Mouse (Mus musculus): Measurements from ENCODE around the gene Sapcd1.

- TF ChIP-seq CTCF (conservative IDR thresholded peaks at IDR 0.05 in 1 of 2, IDR thresholded peaks at IDR 0.05 in 1 of 2; ENCODE audit: low read depth in 2 of 2, low read length in 2 of 2) (no peak), NELFE (IDR thresholded peaks at IDR 0.05; ENCODE audit: low read depth, low read length) (no peak), CHD1 (IDR thresholded peaks at IDR 0.05; ENCODE audit: low read depth, low read length) (no peak), RCOR1 (conservative IDR thresholded peaks at IDR 0.05; ENCODE audit: low read depth, low read length) (no peak), ZKSCAN1 (IDR thresholded peaks at IDR 0.05; ENCODE audit: borderline replicate concordance, low read depth, low read length) (no peak), GABPA (IDR thresholded peaks at IDR 0.05; ENCODE audit: insufficient replicate concordance, low read depth, low read length) (no peak), POLR2A (IDR thresholded peaks at IDR 0.05; ENCODE audit: low read depth, low read length) (no peak), ZNF384 (IDR thresholded peaks at IDR 0.05; ENCODE audit: low read depth, low read length) (no peak), MXI1 (IDR thresholded peaks at IDR 0.05; ENCODE audit: low read depth, low read length) (no peak)
Measured at GRCm38 (mm10) chr17:35019894-35020293, 7.9 kb downstream of the Sapcd1 start.
